Mouse (Mus musculus): ENCODE measurements at regions not wholly inside any gene's neighbourhood (a gene's known extent, or its start where the extent isn't known, plus 50 kb on each side); places are given as distances from the start of the nearest gene placed in this dataset.
"Not testable (repeated sequence)": the region's sequence is repeated elsewhere in the genome, so short reads cannot be mapped to it uniquely, and the experiment has no call there.

DNA sequence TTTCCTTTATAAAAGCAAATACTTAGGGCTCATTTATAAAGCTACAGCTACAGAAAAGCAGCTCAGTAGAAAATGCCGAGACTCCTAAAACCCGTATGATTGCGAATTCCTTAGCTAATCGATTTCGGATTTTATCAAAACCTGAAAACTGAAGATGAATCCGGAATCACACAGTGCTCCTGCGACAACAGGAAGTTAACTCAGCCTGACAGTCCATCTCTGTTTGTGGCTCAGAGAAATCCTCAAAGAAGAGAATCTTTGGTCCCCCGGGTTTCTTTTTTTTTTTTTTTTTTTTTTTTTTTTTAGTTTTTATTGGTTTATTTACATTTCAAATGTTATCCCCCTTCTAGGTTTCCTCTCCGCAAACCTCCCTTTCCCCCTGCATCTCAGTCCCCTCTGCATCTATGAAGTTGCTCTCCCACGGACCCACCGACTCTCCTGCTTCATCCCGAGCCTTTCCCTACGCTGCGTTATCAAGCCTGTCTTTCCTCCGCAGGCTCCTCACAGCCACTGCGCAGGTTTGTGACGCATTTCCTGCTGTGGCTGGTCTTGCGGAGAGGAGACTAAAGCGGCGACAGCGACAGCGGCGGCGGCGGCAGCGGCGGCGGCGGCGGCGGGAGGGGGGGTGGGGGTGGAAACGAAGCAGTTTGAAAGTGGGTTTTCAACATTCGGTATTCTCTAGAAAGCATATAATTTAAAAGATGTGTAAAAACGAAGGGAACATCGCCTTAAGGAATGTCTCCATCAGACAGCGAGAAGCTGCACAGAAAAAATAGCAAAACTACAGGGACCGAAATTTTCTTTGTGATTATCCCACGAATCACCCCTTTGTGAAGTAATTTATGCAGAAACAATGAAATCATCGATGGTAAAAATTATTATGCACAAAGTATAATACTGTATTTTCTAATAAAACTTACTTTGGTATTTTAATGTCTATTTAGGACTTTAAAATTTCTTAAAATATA, 352.3 kb upstream of the Snrpn start:
- TF ChIP-seq POLR2A (IDR thresholded peaks at IDR 0.05; ENCODE audit: insufficient read length, low read depth); SRF (IDR thresholded peaks at IDR 0.05; ENCODE audit: control insufficient read depth, insufficient read length, low read depth); MAX (IDR thresholded peaks at IDR 0.05; ENCODE audit: low read depth): not testable (repeated sequence)
